Mouse (Mus musculus) induced T-regulatory cell, adult 2 months (primary cell): Measurements from ENCODE around the gene Irf8.

Experiments
- DNase-seq: peaks from one replicate; pipeline ENCODE4 v3.0.0-alpha.2; 2012; ENCODE audit warnings: low read depth

Gene Irf8

DNA sequence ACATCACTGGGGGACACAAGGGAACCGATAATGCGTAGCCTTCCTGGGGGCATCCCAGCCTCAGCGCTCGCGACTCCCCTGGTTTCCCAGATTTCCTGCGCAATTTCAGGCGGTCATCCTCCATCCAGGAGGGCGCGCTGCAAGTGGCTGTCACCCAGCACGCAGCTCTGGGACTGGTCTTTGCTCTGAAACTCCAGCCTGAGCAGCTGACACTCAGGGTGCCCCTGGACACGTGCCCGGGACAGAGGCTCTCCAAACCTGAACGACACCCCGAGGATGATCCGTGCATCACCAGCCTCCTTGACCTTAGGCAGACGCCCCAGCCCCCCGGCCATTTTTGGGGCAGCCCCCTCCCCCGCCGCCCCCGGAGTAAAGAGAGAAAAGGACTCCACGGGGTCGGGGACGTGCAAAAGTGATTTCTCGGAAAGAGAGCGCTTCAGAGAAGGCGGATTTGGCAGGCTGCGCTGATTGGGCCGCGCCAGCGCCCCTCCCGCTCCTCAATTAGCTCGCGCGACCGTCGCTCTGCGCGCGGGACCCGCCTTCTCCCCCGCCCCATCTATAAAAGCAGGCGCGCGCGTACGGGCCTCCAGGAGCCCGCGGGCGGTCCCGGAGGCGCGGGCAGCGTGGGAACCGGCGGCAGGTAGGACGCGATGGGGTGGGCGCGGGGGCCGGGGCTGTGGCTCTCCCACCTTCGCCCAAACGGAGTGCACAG is at the start of gene Irf8:
TSS of gene Irf8 (plus strand) at position 589 of the 712 bp plus-strand sequence.
- peak; percentile 96 for DNase-seq

DNA sequence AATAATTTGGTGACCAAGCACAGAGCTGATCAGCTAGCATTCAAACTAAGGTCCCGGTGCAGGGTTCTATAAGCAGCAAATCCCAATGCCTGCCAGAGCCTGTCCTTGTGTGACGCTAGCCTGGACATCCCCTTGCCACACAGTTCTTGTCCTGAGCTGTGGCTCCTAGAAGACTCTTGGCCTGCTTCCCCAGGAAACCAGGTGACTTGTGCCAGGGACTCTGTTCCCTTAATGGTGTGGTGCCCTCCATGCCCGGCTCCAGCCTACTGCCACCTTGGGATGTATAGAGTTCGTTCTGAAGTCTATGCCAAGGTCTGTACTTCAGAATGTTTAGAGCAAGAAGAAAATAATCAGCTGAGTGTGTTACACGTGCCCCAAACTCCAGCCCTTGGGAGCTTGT is 49.6 kb upstream of the Irf8 start:
- DNase-seq = no peak

DNA sequence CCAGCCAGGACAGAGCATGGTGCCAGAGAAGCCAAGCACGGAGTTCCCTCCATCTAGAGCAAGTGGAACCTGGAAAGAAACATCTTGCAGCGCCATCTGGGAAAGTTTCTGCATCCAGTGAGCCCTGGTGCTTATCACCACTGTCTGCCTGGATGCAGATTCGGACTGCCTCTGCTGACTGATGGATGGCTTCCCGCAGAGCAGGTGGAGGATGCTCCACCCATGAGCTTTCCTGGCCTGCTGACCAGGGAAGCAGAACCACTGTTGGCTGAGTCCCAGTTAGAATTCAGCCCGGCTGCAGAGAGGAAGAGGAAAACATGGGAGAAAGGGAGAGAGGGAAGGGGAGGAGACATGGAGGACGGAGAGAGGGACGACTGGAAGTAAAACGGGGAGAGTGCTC is 48.4 kb upstream of the Irf8 start:
- no peak for DNase-seq

DNA sequence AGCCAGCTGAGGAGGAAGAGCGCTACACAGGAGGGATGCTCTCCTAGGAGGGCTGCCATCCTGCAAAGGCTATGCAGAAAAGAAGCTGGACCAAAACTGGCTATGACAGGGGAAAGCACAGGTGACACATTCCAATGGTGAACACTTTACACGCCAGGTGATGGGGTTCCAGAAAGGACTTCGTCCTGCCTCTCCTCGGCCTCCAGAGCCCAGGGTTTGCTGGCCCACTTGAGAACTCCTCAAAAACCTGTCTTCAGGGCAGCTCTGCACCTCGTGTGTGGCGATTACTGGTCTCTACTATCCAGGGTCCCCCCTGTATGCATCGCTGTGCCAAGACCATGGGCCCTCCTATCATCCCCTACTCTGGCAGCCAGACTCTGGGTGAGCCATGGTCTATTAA is 47.6 kb upstream of the Irf8 start:
- DNase-seq = no peak

DNA sequence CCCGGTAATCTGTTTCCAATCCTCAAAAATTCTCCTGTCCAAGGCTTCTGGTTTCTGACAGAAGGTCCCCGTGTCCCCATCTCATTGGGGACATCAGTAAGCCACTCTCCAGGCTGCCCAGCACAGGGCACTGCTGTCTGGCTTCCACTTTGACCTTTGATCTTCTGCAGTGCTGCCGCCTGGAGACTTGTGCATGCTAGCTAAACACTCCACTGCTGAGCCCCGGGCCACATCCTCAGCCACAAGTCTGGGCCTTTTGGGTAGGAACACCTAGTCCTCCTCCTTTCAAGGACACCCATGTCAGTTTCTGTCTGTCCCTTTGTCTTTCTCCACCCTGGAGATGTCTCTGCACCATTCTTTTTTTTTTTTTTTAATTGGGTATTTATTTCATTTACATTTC is 43.2 kb upstream of the Irf8 start:
- no peak for DNase-seq

DNA sequence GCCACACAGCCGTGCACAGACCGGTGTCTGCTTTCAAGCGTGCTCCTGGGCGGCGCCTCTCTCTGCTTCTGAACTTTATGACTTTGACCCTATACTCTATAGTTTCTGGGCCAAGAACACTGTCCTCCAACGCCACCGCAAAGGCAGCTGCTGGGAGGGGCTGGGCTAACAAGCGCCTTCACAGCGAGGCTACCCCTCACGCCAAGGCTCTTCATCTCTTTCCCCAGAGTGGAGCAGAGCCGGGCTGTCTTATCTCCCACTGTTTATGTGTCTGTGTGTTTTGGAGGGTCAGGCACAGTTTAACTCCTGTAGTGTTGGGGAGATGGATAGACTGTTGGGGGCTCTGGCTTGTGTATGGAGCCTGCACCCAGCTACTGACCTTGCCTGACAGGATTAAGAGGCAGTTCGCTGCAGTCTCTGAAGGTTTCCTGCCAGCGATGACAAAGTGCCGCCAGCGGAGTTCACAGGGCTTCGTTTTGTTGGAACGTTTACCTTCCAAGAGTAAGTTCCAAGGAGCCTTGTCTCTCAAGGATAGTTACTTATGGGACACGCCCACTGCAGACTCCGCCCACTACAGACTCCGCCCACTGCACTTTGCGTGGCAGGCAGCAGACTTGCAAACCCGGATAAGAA is 42.2 kb upstream of the Irf8 start:
- DNase-seq = peak; percentile 68

DNA sequence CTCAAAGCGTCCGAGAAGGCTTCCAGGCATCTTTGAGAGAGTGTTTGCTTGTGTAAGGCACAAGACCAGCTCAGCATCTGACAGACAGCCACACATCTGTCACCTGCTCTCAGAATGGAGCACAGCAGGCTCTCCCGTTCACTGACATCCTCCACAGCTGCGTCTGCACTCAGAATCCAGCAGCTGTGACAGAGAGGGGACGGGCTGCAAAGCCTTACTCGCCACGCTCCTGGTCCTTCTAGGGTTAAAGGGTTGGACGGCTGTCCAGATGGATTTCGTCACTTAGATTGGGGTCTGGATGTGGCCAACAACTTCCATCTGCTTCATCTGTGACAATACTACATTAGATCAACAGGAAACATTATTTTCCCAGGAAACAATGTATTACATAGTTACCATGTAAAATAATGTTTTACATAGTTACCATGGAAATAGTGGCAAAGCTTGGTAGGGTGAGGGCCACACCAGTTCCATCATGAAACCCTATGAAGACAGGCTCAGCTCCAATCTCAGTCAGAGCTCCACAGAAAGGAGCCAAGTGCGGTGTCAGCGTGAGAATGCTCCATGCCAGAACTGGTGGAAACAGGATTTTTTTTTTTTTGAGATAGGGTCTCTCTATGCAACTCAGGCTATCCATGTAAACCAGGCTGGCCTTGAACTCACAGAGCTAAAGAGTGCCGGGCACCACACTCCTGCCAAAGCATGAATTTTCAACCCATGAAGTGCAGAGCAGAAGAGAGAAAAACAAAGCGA is 39.6 kb upstream of the Irf8 start:
- DNase-seq = no peak

DNA sequence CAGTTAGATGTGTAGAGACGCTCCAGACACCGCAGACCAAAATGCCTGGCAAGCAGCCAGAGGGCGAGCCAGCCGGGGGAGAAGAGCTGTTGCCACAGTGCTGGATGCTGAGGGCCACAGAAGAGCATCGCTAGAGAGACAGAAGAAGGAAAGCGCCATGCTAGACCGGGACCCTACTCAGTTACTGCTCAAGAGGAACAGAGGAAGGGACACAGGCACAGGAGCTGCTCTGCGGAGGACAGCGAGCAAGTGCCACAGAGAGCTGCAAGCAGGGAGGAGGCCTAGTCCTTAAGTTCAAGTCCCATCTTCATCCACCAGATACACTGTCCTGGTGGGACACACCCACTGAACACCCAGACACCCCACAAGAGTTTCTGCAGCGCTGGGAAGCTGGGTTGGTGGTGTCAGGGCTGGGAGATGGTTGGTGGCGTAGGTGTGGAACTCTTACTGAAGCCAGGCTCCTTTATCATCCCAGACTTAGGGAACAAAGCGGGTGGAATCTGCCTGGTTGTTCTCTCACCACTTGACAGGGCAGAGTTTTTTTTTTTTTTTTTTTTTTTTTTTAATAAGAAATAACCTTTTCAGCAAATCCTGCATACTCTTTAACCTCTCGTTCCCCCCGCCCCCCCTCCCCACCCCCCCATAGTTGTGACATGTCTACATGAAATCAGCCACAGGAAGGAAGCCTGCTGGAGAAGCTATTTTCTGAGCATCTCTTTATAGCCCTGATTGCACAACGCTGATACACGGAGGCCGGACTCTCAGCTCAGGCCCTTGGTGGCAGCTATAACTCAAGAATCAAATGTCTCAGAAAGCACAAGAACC is 38.8 kb upstream of the Irf8 start:
- peak; percentile 50 for DNase-seq

DNA sequence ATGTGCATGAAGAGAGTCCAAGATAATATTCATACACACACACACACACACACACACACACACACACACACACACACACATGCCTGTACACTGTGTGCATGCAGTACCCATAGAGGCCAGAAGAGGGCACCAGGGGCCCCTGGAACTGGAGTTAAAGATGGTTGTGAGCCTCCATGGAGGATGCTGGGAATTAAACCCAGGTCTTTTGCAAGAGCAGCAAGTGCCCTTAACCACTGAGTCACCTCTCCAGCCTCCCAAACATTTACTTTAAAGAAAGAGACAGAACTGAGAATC is 38.2 kb upstream of the Irf8 start:
- peak; percentile 61 for DNase-seq

DNA sequence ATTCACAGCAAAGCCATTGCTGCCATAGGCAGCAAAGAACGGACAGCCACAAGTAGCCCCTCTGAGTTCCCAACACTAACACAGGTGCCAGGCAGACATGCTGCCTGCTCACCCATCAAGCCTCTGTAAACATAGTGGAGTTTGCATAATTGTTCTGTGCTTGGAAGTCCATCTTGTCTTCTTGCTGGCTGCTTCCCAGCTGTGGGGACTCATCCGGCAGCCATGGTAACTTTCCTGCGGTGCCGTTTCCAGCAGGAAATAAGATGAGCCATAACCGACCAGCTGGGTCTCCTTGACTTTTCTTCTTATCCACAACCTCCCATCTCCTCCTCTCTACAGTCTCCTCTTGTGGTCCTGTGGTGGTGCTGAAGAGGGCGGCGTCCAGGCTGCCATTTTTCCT is 37.7 kb upstream of the Irf8 start:
- DNase-seq = no peak

DNA sequence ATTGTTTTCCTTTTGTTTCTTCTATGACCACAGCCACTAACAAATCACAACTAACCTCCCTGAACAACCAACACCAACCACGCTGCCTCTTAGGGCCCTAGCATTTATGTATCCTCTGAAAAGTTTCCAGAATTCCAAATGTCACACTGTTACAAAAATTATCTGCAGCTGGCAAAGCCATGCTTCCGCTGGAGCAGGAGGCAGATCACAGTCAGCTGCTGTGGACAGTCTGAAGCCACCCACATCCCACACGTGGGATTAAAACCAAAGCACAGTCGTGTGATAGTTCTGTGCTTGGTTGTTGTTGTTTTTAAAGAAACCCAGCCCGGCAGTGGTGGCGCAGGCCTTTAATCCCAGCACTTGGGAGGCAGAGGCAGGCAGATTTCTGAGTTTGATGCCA is 37.1 kb upstream of the Irf8 start:
- DNase-seq = no peak

DNA sequence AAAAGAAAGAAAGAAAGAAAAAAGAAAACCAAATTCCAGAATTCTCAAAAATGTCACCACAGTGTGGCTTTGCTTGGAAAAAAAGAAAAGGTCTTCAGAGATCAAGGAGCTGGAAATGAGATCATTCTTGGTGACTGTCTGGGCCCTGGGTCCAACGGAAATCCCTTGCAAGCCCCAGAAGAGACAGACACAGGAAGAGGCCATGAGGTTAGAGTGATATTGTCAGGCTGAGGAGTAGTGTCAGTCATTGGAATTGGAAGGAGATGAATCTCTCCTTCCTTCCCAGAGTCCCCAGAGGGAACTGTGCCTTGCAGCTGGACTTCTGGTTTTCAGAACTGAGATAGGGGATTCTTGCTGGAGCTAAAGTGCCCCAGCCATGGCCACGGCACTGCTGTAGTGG is 36.6 kb upstream of the Irf8 start:
- peak; percentile 66 for DNase-seq

DNA sequence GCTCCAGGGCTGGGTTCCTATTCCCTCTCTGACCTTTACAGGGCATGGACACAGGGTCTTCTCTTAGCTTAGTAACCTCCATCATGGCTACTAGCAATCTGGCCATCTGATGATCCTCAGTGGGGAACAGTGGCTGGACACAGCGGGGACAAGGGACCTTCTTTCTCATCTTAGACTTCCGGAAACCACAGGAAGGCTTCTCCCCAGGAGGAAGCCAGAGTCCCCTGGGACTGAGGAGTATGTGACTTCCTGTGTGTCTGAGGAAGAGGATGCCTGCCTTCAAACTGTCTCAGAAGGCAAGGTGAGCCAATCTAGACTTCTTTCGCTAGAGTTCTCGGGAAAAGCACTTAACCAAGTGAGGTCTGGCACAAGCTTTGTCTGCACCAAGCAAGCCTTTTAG is 36.1 kb upstream of the Irf8 start:
- peak; percentile 48 for DNase-seq

DNA sequence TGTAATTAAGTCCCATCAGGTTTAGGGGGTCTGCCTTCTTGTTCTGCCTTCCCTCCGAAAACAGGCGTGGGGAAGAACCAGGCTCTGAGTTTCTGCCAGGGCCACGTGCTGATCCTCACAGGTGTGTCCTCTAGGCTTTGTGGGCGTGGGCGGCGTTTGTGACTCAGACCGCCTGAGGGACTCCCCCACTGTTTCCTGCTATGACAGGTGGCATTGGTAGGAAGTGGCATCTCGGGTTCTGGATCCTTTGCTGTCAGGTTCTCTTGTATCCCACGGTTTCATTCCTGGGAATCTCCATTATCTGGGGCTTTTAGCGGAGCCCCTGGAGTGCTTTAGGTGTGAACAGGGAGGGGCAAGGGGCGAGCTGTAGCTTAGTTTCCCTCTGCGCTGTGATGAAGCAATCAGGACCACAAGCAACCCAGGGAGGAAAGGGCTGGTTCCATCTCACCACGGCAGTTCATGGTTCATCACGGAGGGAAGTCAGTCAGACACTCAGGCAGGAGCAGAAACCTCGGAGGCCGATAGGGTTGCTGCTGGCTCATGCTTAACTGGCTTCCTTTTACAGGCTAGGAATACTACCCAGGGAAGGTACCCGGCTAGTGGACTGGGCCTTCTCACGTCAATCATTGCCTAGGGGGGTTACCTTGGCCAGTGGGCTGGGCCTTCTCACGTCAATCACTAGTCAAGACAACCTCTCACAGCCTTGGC is 34.2 kb upstream of the Irf8 start:
- DNase-seq = peak; percentile 94

DNA sequence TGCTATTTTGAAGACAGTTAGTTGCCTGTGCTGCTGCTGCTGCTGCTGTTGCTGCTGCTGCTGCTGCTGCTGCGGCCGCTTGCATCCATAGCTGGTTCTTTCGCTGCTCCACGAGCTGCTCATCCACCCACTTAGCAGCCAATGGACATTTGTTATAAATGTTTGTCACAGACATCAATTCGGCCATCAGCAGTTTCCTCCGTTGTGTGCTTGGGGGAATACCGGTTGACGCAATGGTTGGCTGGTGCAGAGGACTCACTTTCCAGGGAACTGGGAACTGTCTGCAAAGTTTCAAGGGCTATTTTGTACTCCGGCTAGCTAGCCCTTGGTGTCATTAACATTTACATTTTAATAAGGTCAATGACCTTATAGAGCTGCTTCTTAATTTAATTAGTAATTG is 32.0 kb upstream of the Irf8 start:
- DNase-seq = no peak

DNA sequence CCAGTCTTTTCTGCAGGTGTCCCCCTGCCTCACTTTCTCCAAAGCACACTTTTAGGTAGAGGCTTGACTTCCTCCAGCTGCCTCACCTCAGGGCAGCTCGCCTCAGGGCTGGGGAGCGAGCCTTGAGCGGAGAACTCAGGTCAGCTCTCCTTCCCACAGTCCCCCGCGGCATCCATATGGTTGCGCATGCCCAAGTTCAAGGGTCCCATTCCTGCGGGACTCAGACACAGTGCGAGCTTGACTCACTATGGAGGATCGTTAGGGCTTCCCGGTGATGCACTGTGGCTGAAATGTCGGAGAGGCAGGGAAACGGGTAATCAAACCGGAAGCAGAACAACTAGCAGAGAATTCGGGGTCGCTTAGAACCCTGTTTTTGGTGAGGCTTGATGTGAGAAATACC is 31.0 kb upstream of the Irf8 start:
- DNase-seq = no peak

DNA sequence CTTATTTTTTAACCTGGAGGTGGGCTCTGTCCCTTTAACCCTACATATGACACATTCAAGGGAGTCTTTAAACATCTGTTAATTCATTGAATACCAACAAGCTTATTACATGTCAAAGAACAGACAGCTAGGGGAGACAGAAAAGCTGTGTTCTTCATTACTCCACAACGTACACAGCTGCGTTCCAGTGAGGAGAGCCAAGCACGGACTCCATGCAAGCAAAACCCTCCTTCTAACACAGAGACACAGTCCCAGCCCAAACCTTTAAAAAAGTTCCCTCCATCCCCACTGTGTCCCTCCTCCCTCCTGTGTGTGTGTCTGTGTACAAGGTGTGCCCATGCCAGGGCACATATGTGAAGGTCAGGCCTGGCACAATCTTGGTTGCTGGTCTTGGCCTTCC is 30.0 kb upstream of the Irf8 start:
- no peak for DNase-seq

DNA sequence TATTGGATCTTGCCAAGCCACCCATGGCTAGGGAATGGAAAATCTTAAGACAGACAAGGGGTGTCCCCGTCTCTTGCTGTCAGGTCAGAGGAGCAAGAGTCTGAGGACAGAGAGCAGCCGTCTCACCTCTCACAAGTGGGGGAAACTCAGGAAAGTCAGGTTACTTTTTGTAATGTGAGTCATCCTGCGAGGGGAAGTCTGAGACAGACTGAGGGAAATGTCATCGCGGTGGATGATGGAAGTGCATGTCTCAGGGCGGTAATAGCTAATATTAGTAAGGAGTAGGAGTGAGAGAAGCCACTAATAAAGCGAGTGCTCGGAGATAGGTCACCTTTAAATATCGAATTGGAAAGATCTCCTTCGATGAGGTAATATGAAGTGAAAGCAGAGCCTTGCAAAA is 27.0 kb upstream of the Irf8 start:
- DNase-seq = no peak

DNA sequence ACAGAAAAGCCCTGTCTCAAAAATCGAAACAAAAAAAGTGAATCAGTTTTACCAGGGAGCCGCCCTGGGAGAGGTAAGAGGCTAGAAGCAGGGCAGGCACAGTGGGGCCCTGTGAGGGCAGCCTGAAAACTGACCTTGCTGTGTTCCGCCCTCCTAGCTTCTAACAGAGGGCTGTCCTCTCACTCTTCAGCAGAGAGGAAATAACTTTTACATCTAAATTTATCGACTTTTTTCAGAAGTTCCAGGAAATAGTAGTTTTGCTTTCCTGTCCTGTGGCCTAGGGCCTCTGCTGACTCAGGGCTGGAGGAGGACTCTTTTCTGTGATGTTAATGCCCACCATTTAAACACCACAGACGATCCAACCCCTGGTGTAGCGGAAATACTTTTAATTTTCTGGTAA is 21.0 kb upstream of the Irf8 start:
- DNase-seq = peak; percentile 75

DNA sequence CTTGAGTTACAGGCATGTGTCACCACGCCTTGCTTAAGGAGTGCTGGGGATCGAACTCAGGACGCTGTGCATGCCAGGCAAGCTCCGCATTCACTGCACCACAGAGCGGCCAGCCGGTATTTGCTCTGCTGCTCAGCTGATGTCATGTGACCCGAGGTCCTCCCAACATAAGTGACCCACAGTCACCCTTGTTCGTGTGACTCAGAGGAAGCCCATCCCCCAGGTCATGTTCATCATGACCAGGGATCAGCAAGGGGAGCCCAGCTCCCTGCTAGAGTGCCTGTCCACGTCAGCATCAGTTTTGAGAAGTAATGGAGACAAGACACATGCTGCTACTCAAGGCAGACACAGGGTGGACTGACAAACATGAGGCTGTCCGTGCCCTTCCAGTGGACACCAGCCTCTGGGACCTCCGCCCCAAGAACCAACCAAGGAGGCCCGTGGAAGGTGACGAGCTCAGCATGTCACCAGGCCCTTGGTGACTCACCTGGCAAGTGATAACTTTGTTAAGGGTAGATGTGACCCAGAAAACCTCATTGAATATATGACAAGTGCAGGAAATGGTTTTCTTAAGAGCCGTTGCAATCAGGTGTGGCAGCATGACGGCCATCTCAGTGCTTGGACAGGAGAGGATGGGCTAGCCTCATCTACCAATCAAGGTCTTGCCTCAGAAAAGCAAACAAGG is 20.0 kb upstream of the Irf8 start:
- peak; percentile 58 for DNase-seq

DNA sequence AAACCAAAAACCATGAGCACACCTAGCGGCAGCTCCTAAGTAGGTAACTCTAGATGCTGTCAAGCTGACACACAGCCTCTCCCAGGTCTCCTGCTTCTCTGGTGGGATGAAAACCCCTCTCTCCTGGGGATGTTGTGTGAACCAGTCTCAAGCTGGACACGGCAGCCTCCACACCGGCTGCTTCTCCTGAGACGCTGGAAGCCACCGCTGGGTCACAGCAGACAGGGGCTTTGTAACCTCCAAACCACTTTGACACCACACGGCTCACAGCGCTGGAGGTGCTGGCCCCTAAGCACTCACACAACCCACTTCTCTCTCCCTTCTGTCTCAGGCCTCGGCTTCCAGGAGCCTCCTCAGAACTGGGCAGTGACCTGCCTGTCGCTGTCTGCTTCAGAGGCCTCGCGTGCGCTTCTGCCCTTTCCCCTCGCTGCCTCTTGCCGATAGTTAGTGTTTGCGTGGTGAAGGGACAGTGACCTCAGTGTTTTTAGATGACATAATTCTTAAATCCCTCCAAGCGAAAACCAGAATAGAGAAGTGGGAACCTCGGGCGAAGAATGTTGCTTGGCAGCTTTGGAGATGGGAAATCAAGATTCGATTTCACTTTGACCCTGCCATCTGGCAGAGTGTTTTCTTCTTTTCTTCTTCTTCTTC is 16.4 kb upstream of the Irf8 start:
- DNase-seq = no peak
